Mouse (Mus musculus): ENCODE data around the gene Fam168a. TPM values are rescaled to one million over a fixed set of nuclear protein-coding genes. Genes with fewer than 3 reads are reported as not detected.

Gene Fam168a
- total RNA-seq, 2 experiments from 2014 or later = 7.9 to 24.2 TPM

DNA sequence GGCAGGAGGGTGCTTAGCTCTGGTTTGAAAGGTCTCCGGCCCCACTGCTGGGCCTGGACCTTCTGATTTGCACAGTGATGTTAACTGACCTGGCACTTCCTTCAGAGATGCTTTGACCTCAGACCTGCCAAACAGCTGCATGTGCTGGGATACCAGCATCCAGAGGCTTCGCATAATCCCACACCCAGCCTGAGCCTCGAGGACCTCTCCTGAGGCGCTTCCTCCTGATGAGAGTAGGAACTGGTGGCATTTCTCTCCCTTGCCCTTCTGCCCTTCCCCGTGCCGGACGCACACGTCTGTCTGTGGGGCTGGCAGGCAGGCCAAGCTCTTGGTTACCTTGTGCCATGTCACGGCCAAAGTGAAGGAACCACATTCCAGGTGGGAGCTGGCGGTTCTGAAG, 130.2 kb downstream of the Fam168a start:
- ATAC-seq (replicated peaks; ENCODE audit: poor library complexity) = no peak

DNA sequence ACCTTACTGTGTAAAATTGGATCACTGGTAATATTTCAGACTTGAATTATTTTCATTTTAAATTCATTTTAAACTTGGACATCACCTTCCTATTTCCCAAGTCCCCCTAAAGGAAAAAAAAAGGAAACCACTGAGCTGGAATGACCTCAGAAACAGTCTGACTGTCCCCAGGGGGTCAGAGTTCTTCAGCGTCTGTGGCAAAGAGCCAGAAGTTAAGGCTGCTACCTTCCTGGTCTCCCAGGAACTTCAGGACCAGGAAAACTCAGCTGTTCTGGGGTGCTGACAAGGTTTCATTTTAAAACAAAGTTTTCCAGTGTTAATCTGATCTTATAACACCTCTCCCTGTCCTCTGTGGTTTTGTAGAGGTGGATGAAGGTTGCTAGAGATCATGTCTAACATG, 131.3 kb downstream of the Fam168a start:
- ATAC-seq (replicated peaks; ENCODE audit: poor library complexity) = no peak

DNA sequence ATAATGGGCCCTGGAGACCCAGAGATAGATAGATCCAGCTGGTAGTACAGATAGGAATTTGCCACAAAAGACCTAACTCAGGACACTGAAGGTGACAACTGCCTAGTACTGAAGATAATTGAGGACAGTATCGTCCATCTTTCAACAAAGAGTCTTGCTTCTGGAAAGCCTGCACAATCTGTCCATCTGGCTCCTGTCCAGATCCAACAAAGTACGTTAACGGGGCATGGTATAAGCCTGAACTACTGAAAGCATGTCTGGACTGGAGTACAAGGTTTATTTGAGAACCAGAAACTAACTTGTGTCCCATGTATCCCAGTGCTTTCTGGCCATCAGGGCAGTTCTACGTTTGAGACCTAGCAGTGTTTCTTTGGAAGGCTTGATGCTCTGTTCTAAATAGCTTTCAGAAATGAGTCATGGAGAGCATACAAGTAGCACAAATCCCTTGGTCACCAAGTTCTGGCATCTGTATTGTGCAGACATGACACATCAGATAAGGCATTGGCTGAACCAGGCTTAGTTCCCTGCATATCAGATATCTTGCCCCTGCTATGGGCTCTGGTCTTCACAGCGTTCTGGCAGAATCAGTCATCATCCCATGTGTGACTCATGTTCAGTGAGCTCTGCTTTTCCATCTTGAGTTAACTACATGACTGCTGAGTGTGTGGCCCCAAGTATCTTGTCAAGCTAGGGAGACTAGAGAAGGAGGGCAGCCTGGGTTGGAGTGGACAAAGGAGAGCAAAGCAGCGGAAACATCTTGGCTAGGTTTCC, 133.4 kb downstream of the Fam168a start:
- ATAC-seq (replicated peaks; ENCODE audit: poor library complexity) = peak; percentile 25; the same call in 1 of the 2 replicates

- ATAC-seq (replicated peaks; ENCODE audit: poor library complexity) = no peak
Observed at GRCm38 (mm10) chr7:100840906-100841305, 134.5 kb downstream of the Fam168a start.

GRCm38 (mm10) chr7:100841608-100842007, 135.2 kb downstream of the Fam168a start:
- no peak for ATAC-seq (replicated peaks; ENCODE audit: poor library complexity)

- ATAC-seq (replicated peaks; ENCODE audit: poor library complexity) = no peak
Observed at GRCm38 (mm10) chr7:100842175-100842574, 135.7 kb downstream of the Fam168a start.

- peak; percentile 13 for ATAC-seq (replicated peaks; ENCODE audit: poor library complexity)
Observed at GRCm38 (mm10) chr7:100843866-100844265, 137.4 kb downstream of the Fam168a start.

- peak; percentile 69 for ATAC-seq (replicated peaks; ENCODE audit: poor library complexity)
Observed at GRCm38 (mm10) chr7:100844385-100845025, 138.1 kb downstream of the Fam168a start.

DNA sequence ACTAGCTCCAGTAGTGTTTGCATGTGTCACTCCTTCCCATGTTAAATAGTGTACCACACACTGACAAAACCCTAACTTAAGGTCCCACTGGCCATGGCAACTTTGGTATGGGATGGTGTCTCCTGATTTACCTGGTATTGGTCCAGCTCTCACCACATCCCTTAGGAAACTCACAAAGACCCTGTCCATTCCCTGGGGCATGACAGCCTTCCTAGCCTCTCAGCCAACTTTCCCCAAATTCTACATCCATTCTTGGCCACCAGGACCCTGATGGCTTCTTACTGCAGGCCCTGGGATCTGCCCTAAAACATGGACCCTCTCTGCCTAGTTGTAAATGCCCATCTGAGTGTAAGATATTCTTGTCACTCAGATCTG, 138.6 kb downstream of the Fam168a start:
- no peak for ATAC-seq (replicated peaks; ENCODE audit: poor library complexity)

- ATAC-seq (replicated peaks; ENCODE audit: poor library complexity) = peak; percentile 75
Observed at GRCm38 (mm10) chr7:100845412-100845811, 139.0 kb downstream of the Fam168a start.

DNA sequence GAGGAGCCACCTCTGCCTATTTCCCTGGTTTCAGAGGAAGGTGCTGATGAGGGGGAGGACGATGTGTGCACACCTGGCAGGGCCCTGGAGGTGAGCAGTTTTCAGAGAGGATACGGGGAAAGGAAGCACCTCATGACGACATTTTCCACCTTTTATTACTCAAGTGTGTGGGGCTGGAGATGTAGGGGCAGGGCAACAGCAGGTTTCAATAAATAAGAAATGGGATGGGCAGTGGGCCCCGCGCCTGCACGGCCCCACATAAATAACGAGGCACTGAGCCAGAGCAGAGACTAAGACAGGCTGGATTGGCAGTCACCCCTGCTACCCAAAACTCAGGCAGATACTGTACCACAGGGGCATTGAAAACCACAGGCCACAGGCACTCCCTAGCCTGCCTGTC, 139.6 kb downstream of the Fam168a start:
- peak; percentile 18 for ATAC-seq (replicated peaks; ENCODE audit: poor library complexity)

- no peak for ATAC-seq (replicated peaks; ENCODE audit: poor library complexity)
Observed at GRCm38 (mm10) chr7:100847131-100847530, 140.7 kb downstream of the Fam168a start.

DNA sequence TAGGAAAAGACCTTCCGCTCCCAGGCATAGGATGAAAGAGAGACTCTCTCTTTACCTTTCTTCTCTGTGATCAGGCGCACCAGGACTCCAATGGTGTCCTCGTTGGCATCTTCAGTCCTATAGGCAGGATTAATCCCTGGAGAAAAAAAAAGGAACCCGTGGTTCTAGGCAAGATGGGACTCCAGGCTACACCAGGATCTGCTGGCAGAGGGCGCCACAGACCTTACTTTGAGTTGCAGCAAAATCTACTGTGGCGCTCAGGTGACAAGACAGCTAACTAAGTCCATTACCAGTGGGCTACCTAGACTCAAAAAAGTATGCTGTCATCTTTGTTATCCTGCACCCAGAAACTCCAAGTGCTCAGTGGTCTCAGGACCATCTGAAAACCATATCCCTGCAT, 142.3 kb downstream of the Fam168a start:
- ATAC-seq (replicated peaks; ENCODE audit: poor library complexity) = 0 out of 2 replicates have a peak, but pooled peaks have one; percentile 14

GRCm38 (mm10) chr7:100849508-100849907, 143.1 kb downstream of the Fam168a start:
- no peak for ATAC-seq (replicated peaks; ENCODE audit: poor library complexity)

DNA sequence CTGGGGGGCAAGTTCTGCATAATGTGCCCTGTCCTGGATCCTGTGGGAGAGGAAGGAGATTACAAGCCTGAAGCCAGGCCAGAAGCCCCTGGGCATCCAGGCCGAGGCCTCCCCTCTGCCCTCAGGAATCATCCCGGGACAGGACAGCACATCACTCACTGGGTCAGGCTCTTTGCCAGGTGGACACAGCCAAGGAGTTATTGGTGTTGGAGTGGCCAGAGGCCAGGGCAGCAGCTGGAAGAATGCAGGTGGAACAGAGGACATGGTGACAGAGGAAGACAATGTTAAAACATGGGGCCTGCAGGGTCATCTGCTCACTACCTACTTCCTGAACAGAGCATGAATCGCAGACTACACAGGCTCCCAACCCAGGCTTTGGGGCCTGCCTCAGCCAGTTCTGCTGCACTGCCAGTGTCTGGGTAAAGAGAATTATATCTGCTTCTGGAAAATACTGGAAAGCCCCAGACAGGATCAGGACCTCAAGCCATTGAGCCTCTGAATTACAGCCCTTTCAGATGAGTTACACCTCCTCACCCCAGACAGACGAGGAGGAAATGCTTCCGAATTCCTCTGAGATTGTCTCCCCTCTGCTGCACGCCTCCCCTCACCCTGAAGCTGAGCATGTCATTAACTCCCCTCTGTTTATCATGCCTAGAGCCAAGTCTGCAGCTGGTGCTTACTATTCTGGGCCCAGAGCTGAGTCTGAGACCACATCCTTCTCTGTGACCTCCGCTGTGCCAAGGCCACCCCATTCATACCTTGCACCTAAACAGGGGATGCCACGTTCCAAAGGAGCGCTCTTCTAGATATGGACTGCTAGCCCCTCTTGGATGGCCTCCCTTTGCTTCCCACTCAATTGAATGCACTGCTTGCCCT, 145.3 kb downstream of the Fam168a start:
- no peak for ATAC-seq (replicated peaks; ENCODE audit: poor library complexity)

DNA sequence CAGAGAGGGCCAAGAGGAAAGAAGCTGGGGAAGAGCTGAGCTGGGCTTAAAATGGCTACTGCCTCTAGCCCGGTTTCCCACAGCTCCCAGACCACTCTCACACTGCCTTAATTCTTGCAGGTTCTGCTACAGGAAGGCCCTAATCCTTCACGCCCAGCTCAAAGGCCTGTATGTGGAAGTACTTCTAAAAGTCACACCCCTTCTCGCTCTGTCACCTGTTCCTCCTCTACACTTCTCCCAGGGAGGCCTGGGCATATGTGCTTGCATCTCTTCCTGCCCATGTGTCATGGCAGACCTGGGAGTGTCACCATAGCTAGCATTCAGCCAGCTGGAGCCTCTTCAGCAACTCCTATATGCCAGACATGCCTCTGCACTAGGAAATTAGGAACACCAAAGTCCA, 147.0 kb downstream of the Fam168a start:
- 0 out of 2 replicates have a peak, but pooled peaks have one; percentile 5 for ATAC-seq (replicated peaks; ENCODE audit: poor library complexity)

DNA sequence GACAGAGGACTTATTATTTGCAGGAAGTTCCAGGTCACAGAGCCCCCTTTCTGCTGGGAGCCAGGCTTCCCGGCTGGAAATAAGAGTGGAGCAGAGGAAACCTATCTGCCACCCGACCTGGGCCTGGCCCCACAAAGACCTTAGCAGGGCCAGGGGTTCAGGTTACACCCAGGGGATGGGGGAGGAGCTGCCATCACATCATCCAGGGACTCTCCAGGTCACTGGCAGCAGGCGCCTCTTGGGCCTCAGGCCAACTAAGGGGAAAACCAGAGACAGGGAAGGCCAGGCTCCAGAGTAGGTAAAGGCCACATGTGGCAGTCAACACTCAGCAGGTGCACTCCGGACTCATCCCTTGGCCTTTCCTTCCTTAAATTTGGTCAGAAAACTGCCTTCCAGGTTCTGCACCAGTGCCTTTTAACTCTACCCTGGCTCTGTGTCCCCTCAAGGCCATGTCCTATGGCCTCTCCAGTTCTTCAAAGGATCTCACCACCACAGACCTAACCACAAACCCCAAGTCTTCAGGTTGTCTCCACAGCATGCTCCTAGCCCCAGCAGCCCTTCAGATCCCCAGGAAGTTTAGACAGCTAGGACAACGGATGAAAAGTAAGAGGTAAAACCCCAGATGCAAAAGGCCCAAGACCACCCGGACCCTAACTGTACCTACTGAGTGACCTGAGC, 147.8 kb downstream of the Fam168a start:
- ATAC-seq (replicated peaks; ENCODE audit: poor library complexity) = no peak

- no peak for ATAC-seq (replicated peaks; ENCODE audit: poor library complexity)
Observed at GRCm38 (mm10) chr7:100854861-100855260, 148.4 kb downstream of the Fam168a start.

GRCm38 (mm10) chr7:100855300-100855699, 148.9 kb downstream of the Fam168a start:
- ATAC-seq (replicated peaks; ENCODE audit: poor library complexity) = no peak

DNA sequence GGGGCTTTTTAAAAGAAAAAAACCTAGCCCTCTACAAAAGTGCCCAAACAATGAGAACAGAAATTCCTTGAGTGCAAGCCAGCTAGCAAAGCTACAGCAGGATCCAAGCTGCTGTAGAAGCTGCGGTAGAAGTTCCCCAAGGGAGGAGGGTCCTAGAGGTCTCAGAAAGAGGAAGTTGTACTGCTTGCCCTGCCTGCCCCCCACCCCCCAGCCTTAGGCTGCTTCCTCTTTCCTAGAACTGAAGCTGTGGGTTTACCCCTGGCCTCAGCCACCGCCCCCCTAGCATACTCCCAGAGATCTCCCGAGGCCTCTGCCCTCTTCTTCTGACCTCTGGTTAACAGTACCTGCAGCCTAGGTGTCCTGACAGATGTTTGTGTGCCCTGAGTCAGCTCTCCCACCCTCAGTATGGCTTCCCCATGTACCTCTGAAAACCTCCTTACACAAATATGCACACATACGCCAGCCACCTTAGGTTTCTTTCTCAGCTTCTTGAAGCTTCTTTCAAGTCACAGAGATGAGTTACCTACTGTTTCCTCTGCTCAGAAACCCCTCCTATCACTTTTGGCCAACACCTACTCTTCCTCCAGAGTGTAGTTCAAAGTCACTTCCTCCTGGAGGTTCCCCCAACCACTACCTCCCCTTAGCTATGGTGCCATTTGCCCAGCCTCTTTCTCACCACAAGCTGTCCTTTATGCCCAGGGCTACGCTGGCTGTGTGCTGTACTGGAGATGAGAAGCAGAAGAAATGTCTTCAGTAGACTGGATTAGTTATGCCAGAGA, 149.5 kb downstream of the Fam168a start:
- ATAC-seq (replicated peaks; ENCODE audit: poor library complexity) = peak; percentile 86

Measured in megakaryocyte progenitor cell, adult 5-6 weeks (primary cell).